Mouse (Mus musculus) ES-Bruce4 (cell line): ENCODE measurements around the gene Rassf2. TPM values are rescaled to one million over a fixed set of nuclear protein-coding genes. Genes with fewer than 3 reads are reported as not detected.

Experiments used
- H3K27ac ChIP-seq: 2 replicates; pipeline ENCODE4 v1.5.1; 2012; ENCODE audit warnings: low read length, inconsistent platforms; ENCODE audit not compliant: insufficient read depth
- H3K27me3 ChIP-seq: 2 replicates; pipeline ENCODE4 v1.6.1; 2012; ENCODE audit warnings: mild to moderate bottlenecking, low read length, inconsistent platforms; ENCODE audit not compliant: control insufficient read depth, poor library complexity, insufficient read depth, severe bottlenecking
- H3K36me3 ChIP-seq: 2 replicates; pipeline ENCODE4 v1.6.1; 2012; ENCODE audit warnings: inconsistent platforms, mild to moderate bottlenecking, low read length, moderate library complexity; ENCODE audit not compliant: control insufficient read depth, poor library complexity, insufficient read depth, severe bottlenecking
- H3K4me1 ChIP-seq: one replicate; pipeline ENCODE4 v1.8.1; 2011; ENCODE audit warnings: low read length; ENCODE audit not compliant: control insufficient read depth, insufficient read depth
- H3K4me3 ChIP-seq: 2 replicates; pipeline ENCODE4 v1.5.1; 2011; ENCODE audit warnings: low read depth, mild to moderate bottlenecking, low read length
- H3K9ac ChIP-seq: 2 replicates; pipeline ENCODE4 v1.6.1; 2012; ENCODE audit warnings: low read depth, mild to moderate bottlenecking, inconsistent platforms; ENCODE audit not compliant: poor library complexity, severe bottlenecking
- H3K9me3 ChIP-seq: replicated peaks from 2 replicates; pipeline ENCODE4 v1.6.1; 2012; ENCODE audit warnings: mild to moderate bottlenecking, low read length, inconsistent platforms; ENCODE audit not compliant: control insufficient read depth, poor library complexity, insufficient read depth, severe bottlenecking
- CTCF ChIP-seq: IDR thresholded peaks from one replicate; pipeline ENCODE4 v1.8.1; 2011; ENCODE audit warnings: low read depth, low read length
- EP300 ChIP-seq: IDR thresholded peaks from 2 replicates; pipeline ENCODE4 v1.6.1; 2011; ENCODE audit warnings: low read depth, low read length; ENCODE audit not compliant: insufficient read depth
- POLR2A ChIP-seq: IDR thresholded peaks from one replicate; pipeline ENCODE4 v1.8.1; 2011; ENCODE audit warnings: low read length; ENCODE audit not compliant: insufficient read depth
- polyA plus RNA-seq: library from polyadenylated mRNA; stranded (reverse); fragments of >200 nt; gene quantifications from 2 replicates; pipeline ENCODE4 v1.2.4, GENCODE M21; 2011; ENCODE audit warnings: low read depth; ENCODE audit not compliant: missing spikeins, insufficient read depth, insufficient read length

The Rassf2 gene
- polyA plus RNA-seq, 1 experiment: 4.3 TPM

DNA sequence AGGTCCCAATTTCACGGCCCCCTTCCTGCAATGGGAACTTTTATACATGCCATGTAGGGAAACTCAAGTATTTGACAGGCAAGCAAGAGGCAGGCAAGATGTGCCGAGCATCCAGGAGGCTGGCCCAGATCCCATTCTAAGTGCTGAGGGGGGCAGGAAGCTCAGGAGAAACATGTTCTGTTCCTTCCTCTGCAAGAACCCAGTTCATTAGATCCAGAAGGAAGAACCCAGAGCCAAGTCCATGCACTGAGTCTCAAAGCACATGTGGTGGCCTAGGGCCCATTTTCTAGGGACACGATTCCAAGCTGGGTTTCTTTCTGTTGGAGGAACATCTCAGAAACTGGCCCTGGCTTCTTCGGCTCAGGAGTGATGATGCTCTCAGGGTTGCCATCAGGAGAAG lies 24.6 kb downstream of the Rassf2 start:
- Histone ChIP-seq H3K4me3 (no peak overlapping the region), H3K27ac (no peak overlapping the region), H3K4me1 (no peaks in the 10 kb centered on the region), H3K9me3 (no peaks in the 10 kb centered on the region), H3K27me3 (no peaks in the 10 kb centered on the region), H3K36me3 (no peaks in the 10 kb centered on the region), H3K9ac (no peak overlapping the region)
- TF ChIP-seq EP300: no peak
- no peak for TF ChIP-seq CTCF
- TF ChIP-seq POLR2A: no peak

DNA sequence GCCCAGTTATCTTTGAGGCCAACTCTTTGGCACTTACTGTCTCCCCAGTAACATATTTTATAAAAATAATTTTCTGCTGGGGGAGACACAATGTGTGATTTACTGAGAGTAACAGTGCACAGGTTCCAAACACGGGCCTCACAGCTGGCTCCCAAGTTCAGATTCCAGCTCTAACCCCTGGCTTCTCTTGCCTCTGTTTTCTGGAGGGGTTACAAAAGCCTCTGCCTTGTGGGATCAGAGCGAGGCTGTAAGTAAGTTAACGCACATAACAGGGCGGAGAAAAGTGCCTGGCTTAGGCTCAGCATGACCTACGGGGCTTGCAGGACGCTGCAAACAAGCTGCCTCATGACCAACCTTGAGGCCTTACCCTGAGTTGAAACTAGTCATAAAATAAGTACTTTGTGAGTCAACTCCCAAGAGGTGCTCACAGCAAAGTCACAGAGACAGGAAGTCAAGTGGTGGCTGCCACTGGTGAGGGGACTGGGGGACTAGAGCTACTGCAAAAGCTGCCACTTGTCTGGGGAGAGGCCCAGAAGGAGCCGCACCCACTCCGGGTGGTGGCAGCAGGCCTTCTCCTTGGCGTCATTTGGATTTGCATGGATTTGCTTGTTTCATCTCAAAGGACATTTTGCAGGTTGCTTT lies 25.4 kb downstream of the Rassf2 start:
- TF ChIP-seq POLR2A (no peak), CTCF (no peak), EP300 (no peak)
- H3K9ac ChIP-seq: no peak overlapping the region
- no peaks in the 10 kb centered on the region for H3K9me3 ChIP-seq
- no peak overlapping the region for H3K27ac ChIP-seq
- no peaks in the 10 kb centered on the region for H3K27me3 ChIP-seq
- no peaks in the 10 kb centered on the region for H3K36me3 ChIP-seq
- no peak overlapping the region for H3K4me3 ChIP-seq
- no peaks in the 10 kb centered on the region for H3K4me1 ChIP-seq

DNA sequence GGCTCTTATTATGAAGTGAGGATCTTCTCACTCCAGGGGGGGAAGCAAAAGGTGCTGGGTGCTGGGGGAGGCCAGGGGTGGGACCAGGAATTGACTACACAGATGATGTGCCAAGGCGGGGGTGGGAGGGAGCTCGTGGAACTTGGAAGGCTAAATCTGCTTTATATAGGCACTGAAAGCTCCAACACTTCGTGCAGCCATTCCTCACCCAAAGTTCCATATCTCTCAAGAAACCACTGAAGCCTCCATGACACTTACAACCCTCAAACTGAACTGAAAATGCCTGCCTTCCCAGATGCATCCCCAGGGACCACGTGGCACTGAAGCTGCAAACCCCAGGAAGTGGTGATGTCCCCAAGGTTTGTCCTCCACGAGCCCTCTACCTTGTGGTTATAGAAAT lies 26.1 kb downstream of the Rassf2 start:
- H3K36me3 ChIP-seq: no peaks in the 10 kb centered on the region
- H3K4me3 ChIP-seq: no peak overlapping the region
- H3K4me1 ChIP-seq: no peaks in the 10 kb centered on the region
- no peaks in the 10 kb centered on the region for H3K27me3 ChIP-seq
- H3K27ac ChIP-seq: no peak overlapping the region
- no peak for TF ChIP-seq CTCF
- TF ChIP-seq EP300: no peak
- TF ChIP-seq POLR2A: no peak
- no peak overlapping the region for H3K9ac ChIP-seq
- H3K9me3 ChIP-seq: no peaks in the 10 kb centered on the region

DNA sequence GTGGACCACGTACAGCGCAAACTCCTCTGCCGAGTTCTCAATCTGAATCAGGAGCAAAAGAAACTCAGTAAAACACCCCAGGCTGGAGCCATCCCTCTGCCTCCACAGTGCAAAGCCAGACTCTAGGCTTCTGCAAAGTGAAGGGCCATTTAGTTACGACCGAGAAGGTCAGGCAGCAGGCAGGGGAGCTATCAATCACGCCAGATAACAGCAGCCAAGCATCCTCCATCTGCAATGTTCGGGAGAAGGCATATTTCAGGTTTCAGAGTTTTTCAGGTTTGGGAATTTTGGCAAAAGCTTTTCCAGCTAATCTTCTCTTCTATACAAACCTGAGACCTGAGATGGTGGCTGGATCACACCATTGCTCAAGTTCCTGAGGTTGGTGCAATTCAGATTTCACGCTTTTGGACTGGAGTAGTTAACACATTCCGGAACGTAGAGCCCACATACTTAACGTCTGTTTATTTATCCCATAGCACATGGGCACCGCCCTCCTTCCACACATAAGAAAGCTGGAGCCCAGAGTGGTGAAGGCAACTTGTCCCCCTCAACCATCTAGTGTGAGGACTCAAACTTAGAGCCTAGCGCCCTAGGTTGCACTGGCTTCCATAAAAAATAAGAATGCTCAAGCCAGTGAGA lies 28.2 kb downstream of the Rassf2 start:
- Histone ChIP-seq H3K27me3 (no peaks in the 10 kb centered on the region), H3K27ac (no peak overlapping the region), H3K36me3 (no peaks in the 10 kb centered on the region), H3K4me3 (no peak overlapping the region), H3K9ac (no peak overlapping the region), H3K9me3 (no peaks in the 10 kb centered on the region), H3K4me1 (no peaks in the 10 kb centered on the region)
- no peak for TF ChIP-seq CTCF

DNA sequence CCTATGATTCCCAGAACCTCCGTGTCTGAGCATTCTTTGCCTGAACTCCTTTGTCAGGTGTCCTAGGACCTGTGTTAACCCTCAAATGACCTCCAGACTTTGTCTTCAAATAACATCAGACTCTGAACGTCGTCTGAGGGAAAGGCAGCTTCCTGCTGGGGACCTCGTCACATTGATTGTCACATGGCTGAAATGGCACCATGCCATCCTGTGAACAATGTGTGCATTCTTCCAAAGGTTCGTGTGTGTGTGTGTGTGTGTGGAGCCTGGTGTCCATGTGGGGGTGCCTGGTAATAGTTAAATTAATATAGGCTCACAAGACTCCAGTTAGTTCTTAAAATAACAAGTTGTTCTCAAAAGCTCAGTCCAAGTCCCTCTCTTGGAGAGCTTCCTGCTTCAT lies 32.7 kb downstream of the Rassf2 start:
- H3K27ac ChIP-seq: no peak overlapping the region
- H3K4me3 ChIP-seq: no peak overlapping the region
- H3K4me1 ChIP-seq: no peaks in the 10 kb centered on the region
- H3K27me3 ChIP-seq: no peaks in the 10 kb centered on the region
- no peaks in the 10 kb centered on the region for H3K9me3 ChIP-seq
- no peaks in the 10 kb centered on the region for H3K36me3 ChIP-seq
- TF ChIP-seq POLR2A (no peak), CTCF (no peak), EP300 (no peak)
- no peak overlapping the region for H3K9ac ChIP-seq

DNA sequence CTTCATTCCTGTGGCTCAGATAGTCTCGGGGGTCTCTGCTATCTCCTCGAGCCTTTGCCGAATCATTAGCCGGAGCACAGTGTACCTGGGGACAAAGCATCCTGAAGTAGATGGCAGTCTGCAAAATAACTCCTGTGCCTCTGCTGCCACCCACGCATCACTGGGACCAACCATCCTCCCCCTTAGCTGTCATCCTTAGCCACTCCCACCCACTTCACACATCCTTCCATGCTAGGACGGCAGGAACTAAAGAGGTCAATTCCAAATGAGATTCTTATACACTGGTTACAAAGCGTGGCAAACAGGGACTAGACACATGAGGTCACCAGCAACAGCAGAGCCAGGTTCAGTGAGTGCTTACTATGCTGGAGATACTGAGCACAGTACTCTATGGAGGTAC lies 33.7 kb downstream of the Rassf2 start:
- no peaks in the 10 kb centered on the region for H3K9me3 ChIP-seq
- no peak for TF ChIP-seq POLR2A
- TF ChIP-seq CTCF: no peak
- no peak for TF ChIP-seq EP300
- no peaks in the 10 kb centered on the region for H3K27me3 ChIP-seq
- H3K36me3 ChIP-seq: no peaks in the 10 kb centered on the region
- no peaks in the 10 kb centered on the region for H3K4me1 ChIP-seq
- H3K9ac ChIP-seq: no peak overlapping the region
- no peak overlapping the region for H3K27ac ChIP-seq
- H3K4me3 ChIP-seq: no peak overlapping the region
